Mouse (Mus musculus) lung, postnatal 36 days (tissue): Measurements from ENCODE around the gene Cmpk1.
"Not testable (repeated sequence)": the region's sequence is repeated elsewhere in the genome, so short reads cannot be mapped to it uniquely, and the experiment has no call there.

Experiments
- DNase-seq: peaks from one replicate; pipeline ENCODE4 v3.0.0; 2022; ENCODE audit warnings: mixed read lengths

Gene Cmpk1

DNA sequence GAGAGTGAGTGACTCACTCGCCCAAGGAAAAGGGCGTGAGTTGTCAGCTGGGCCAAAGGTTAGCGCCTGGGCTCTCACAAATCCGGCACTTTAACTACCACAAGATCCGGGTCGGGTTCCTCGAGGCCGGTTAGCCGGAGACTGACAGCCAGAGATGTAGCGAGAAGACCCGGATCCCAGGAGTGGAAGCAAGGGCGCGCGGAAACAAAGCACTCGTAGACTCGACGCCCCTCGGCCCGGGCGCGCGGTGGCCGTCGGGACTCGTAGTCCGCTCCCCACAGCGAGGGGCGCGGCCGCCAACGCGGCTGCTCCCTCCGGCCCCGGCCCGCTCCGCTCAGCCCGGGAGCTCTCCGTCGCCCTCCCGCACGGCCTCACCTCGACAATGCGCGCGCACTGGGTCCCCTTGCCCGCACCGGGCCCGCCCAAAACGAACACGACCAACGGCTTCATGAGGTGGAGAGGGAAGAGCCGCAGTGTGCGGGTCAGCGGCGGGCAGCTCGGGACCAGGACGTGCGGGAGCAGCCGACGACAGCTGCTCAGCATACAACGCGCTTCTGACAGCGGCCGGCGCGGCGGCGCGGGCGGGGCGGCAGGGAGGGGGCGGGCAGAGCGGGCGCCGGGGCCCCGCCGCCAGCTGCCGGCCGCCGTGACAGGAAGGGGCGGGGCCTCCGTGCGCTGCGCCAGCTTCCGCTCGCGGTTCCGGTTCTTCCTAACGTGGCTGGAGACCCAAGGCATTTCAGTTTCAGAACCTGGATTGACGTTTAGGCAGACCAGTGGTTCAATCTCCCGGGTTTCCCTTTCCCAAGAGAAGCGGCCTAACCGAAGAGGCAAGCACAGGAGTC, at the start of gene Cmpk1:
TSS of gene Cmpk1 (minus strand) at position 651 of the 842 bp plus-strand sequence.
- peak; percentile 90 for DNase-seq

DNA sequence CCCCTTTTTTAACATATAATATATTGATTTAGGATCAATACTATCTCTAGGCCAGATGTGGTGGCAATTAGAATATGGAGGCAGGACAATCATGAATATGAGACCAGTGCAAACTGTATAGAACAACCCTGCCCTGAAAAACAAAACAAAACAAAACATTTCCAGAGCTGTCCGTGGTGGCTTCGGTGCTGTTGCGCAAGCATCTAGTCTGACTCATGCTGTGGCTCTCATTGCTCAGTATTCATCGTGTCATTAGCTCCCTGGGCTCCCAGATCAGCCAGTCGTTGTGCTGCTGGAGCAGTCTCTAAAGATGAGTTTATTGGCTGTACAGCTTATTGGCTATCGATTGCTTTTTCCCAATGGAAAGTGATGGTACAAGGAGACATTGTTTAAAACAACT, 48.0 kb upstream of the Cmpk1 start:
- peak; percentile 38 for DNase-seq

DNA sequence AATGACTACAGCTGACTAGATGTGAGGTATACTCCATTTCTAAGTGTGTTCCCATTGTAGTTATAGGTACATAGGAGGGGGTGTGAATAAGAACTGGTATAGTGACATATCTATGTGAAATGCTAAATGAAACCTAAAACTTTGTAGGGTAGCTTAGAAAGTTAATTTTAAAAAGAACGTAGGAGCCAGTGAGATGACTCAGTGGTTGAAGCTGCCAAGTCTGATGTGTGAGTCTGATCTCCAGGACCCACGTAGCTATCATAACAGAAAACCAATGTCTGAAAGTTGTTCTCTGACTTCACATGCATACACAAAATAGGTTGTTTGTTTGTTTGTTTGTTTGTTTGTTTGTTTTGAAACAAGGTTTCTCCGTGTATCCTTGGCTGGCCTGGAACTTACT, 33.0 kb upstream of the Cmpk1 start:
- no peak for DNase-seq

DNA sequence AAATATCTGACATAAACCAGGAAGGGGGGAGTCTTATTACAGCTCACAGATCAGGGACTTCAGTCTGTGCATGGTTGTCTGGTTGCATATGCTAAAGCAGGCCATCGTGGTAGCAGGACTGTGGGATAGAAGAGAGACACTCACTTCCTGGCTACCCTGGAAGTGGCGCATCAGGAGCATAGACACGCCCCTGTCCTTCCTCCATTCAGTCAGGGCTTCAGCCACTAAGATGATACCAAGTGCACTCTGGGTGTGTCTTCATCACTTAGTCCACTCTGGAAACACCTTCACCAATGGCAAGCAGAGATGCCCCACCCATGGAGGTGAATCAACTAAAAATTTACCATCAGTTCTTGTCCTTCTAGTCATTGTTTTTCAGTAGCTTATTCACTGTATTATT, 27.2 kb upstream of the Cmpk1 start:
- no peak for DNase-seq

DNA sequence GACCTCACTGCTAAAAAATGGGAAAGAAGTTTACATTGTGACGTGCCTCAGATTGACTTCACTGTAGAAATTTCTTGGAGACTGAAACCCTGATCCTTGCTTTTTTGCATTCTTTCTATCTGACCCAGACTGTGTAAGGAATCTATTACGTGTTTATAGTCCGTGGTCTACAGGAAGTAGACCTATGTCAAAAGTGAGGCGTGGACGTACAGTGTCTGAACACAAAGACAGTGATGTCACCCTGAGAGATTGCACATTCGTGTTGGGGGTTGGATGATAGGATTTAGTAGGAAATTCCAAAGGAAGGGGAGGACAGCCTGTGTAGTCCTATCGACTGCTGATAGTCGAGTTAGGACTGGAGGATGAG, 13.4 kb upstream of the Cmpk1 start:
- no peak for DNase-seq

DNA sequence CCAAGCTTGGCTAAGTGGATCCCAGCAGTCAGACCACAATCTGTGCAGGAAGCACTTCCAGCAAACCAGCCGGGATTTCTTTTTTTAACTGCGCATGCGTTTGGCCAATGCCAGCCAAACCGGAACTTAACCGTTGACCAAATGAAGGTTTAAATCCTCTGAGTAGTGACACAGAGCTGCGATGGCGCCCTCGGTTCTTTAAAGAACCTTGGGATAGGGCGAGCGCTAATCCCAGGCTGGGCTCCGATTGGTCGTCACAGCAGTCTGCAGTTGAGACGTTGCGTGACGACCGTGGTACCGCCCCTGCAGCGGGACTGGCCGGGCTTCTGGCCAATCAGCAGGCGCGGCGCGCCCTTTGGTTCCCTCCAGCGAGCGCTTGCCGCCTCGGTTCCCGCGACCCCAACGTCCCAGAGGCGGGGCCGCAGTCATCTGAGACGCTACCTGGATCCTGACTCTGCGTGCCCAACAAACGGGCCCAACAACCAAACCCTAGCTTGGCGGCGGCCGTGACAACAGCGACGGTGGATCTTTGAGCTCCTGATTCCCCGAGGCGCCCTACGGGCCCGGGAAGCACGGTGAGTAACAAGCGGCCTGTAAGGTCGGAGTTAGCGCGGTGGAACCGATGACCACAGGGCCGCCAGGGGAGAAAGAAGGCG, 12.9 kb upstream of the Cmpk1 start, which contains the start of gene Stil:
TSS of gene Stil (plus strand) at position 387 of the 656 bp plus-strand sequence.
- peak; percentile 98 for DNase-seq

DNA sequence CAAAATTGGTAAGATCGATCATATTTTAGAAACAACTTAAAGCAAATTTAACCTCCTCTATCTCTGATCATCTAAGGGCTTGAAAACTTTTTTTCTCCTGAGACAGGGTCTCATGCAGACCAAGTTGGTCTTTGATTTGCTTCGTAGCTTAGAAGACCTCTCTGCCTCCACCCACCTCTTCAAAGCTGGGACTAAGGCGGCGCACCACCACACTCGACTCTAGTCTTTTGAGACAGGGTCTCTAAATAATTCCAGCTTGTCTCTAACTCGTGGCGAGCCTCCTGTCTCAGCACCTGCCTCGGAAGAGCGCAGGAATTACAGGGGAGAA, 12.4 kb upstream of the Cmpk1 start:
- no peak for DNase-seq

DNA sequence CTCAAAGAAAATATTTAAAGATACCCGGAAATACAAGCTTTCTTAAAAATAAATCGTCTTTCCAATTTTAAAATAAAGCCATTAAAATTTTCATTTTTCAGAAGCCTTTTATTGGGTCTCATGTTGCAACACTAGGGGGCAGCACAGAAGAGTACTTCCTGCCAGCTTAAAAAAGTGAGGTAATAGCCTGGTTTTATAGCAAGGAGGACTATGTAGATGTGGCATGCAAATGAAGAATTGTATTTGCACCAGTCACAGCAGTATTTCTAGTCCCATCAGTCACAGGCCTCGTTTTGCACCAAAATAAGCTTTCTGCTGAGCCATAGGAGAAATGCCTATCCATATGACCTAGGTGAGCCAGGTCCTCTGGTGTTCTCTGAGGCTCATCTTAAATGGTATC, 10.0 kb upstream of the Cmpk1 start:
- peak; percentile 70 for DNase-seq

DNA sequence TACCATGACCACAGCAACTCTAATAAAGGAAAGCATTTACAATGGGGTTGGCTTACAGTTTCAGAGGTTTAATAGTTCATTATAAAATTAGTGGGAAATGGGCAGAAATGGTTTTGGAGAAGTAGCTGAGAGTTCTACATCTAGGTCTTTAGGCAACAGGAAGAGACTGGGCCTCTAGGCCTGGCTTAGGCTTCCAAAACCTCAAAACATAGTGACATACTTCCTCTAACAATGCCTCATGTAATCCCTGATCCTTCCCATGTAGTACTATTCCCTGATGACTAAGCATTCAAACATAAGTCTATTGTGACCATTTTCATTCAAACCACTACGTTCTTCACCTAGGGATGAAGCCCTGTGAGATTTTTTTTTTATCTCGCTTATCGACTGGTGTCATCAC, 7.2 kb upstream of the Cmpk1 start:
- DNase-seq = no peak

DNA sequence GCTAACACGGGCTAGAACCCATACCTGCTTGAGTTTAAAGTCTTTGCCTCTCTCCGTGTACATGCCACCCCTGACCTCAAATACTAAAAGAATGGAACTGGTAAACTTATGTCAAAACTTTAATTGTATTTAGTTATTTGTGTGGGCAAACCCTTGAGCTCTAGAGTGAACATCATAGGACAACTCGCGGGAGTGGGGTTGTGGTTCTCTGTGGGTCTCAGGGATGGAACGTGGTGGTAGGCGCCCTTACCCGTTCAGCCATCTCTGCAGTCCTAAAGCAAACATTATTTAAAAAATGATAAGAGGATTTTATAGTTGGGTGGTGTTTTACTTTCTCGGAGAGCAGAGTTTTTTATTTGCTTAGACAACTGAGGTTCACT, 840 bp downstream of the Cmpk1 start:
- DNase-seq = no peak

DNA sequence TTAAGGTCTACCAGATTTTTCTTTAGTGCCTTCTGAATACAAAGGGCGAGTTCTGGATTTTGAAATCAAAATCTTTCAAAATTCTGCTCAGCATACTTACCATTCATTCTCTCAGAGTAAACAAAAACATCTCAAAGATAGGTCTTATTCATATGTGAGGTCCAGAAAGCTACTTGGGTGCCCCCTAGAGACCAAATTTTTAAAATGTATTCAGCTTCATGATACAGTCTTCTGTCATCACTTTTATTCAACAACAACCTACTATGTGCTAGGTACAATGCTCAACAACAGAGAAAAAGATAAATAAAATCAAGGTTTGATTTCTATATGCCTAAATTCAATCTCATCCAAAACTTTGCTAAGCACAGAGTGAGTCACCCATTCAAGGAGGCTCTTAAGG, 4.0 kb downstream of the Cmpk1 start:
- DNase-seq = peak; percentile 70

DNA sequence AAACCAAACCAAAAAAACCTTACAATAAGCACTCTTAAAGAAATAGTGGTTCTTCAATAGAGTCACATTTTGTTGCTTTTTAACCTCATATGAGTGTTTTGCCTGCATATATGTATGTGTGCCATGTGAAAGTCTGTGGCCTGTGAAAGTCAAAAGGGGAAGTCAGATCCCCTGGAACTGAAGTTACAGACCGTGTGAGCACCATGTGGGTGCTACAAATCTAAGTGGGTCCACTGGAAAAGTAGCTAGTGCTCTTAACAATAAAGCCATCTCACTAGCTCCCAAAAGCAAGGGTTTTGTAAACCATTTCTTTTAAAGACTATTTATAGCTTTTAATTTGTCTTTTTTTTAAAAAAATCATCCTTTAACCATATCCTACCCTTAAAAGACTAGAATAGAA, 4.4 kb downstream of the Cmpk1 start:
- no peak for DNase-seq

DNA sequence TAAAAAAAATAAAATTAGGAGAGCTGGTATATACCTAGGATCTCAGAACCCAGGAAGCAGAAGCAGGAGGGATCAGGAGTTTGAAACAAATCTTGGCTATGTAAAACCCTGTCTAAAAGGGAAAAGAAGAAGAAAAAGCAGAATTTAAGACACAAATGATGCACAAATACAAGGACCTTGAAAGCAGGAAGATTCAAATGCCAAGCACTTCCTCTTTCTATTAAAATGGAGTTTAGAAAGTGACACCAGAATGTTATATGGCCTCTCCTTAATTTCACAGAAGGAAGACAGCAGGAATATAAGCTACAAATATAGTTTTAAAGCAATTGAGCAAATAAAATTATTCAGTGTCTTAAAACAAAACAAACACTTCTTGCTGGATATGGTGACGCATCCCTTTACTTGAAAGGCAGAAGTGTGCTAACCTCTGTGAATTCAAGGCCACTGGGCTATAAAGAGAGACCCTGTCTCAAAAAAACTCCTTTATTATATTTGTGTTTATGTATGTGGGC, 13.8 kb downstream of the Cmpk1 start:
- no peak for DNase-seq

DNA sequence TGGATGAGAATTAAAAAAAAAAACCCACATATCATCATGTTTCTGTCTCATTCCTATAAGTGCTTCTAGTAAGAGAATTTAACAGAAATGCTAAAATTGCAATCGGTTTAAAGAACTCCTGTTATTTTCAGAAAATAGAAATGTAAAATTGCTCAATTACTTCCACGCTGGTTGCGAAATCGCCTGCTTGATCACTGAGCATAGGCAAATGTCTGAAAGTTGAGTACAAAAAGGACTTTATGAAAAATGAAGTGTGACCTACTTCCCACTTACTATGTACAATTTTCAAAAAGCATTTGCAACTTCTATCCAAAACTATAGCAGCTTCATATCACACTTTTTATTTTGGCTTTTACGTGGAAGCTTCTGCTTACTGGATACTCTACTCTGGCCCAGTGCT, 16.3 kb downstream of the Cmpk1 start:
- peak; percentile 52 for DNase-seq

DNA sequence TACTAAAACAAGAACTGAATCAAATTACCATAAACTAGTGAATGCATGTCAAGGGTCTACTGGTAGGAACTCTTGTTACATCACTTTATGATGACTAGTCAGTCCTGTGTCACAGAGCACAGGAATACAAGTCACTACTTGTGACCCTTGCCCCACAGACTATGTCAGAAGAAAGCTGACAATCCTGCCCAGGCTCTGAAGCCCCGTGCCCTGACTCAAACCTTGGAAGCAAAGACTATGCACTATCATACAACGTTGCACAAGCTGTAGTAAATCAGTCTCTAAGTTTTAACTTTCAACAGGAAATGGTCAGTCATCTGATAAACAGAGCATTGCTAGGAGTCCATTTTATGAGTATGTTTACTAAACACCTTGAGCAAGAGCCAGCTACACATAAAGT, 26.2 kb downstream of the Cmpk1 start:
- not testable (repeated sequence) for DNase-seq

DNA sequence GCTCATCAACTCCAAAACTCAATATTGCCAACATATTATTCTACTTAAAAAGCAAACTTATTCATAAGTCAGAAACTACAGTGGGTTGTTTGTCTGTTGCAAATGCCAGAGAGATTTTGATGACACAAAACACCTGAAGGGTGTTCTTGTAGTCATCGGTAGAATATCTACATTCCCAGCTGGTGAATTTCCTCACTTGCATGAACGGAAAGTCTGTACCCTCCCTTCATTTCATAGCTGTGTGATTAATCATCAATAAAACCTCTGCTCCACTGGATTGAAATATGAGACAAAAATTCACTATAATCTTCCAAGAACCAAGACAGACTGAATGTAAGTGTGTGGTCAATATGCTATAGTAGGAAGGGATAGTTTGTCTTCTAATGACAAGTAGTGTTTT, 27.5 kb downstream of the Cmpk1 start:
- DNase-seq = no peak

DNA sequence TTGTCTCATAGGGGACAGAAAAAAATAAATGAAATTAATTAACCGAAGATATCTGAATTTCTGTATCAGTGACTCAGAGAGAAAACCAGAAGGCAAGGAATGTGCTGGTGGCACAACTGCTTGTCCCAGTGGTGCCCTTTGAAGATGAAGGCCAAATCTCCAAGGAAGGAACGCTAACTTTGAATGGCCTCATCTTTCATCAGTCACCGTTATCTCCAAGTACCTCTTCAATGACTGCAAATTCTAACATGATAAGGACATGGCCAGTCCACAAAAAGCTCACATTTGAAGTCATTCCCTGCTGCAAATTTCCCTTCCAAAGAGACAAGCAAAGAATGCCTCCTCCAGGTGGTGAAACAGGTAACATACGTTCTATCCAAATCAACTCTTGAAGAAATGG, 28.3 kb downstream of the Cmpk1 start:
- no peak for DNase-seq

DNA sequence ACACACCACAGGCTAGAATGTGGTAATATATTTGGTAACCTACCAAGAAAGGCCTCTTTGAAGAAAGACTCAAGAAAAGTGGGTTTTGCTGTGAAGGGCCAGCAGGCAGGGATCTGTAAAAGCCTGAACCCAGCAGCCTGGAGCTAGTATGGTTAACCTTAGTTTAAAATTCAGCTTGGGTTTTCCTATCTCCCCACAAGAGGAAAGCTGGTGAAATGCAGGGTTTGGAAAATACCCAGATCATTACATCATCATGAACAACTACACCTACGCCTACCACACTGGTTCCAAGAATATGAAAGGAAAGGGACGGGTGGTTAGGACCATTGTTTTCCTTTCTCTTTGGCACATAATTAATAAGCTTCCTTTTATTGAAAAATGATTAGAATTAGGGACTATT, 28.8 kb downstream of the Cmpk1 start:
- DNase-seq = peak; percentile 38

DNA sequence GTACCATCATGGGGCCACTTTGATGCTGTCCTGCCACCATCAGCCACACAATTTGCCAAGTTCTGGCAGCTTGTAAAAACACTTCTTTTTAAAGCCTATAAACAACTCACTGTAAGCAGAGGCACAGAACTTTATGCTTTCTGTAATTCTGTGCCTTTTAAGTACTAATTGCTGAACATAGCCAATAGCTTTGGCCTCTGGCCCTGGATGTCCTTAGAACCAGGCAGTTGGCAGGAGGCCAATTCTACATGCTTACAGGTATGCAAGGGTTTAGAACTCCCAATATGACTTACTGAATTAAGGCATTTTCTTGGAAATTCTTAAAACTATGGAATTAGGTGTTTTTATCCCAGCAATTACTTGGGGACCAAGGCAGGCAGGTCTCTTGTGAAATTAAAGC, 29.6 kb downstream of the Cmpk1 start:
- DNase-seq = peak; percentile 44

DNA sequence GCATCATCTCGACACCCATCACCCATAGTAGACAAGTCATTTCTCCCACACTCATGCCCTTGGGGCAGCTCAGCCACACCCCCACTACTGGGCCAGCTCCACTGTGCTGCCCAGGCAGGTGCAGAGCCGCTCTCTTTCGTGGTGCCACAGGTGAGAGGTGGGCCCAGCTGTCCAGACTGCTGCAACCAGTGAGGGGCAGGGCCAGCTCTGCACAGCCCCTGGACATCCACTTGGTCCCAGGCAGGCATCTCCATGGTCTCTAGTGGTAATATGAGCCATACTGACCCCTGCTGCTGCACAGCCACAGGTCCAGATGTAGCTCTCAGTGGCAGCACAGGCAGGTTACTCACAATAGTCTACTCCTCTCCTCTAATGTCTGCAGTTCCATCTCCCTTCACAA, 33.9 kb downstream of the Cmpk1 start:
- DNase-seq = no peak

DNA sequence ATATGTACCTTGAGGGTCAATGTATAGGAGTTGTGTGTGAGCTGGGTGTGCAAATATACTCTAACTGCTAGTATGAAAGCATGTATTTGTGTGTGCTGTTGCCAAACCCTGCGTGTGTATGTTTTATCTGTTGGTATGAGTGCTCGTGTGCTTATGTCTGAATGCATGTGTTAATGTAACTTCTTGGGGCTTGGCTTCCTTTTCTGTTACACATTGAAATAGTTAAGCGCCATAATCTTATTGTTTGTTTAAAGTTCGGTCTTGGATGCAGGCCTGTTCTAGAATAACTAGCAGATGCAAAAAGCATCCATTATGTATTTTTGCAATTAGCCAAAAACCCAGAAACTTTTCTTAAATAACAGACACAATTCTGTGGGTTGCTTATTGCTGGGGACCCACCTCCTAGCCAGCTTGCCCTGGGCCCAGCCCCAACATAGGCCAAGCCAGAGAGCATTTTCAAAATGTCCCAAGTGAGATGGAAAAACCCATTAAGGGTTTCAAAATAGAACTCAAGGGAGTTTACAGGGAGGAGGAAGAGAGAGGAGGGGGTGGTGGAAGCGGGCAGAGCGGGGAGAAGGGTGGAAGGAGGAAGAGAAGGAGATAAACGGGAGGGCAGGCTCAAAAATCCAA, 39.1 kb downstream of the Cmpk1 start:
- DNase-seq = no peak

DNA sequence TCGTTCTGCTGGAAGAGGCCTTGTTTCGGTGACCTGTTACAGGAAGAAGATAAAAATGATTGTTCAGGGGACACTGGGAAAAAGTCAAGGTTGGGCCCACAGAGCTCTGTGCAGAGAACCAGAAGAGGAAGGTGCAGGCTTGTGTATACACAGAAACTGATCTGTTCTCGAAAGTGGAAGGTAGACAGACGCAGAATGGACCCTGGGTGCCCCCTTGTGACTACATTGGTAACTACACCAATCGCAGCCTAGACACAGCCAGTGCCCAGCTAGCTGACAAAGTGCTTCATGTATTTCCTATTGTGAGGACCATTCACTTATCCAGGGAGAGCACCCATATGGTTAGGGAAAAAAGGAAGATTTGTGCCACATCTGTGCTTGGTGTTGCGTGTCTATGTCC, 39.6 kb downstream of the Cmpk1 start:
- DNase-seq = peak; percentile 87

DNA sequence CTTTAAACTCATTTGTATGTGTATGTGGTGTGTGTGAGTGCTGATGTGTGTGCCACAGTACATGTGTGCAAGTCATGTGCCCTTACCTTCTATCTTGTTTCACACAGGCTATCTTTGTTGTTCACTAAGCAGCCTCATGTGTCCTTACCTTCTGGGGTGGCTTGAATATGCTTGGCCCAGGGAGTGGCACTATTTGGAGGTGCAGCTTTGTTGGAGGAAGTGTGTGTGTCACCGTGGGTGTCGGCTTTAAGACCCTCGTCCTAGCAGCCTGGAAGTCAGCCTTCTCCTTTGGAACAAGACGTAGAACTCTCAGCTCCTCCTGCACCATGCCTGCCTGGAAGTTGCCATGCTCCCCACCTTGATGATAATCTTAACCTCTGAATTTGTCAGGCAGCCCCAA, 40.6 kb downstream of the Cmpk1 start:
- no peak for DNase-seq

DNA sequence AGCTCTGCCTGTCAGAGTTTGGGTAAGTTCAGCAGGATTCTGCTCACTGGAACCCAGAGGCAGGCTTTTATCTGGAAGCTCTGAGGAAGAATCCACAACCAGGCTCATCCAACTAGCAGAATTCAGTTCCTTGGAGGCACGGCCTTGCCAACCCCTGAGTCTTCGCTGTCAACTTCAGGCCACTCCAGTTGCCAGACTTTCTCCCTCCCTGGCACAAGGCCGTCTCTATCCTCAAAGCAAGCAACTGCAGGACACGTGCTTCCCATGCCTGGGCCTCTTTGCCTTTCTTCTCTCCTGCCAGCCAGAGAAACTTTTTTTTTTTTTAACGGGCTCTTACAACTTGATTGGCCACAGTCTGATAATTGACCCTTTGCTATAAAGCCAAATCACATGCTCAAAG, 42.0 kb downstream of the Cmpk1 start:
- no peak for DNase-seq
